In the genomic region with DNA sequence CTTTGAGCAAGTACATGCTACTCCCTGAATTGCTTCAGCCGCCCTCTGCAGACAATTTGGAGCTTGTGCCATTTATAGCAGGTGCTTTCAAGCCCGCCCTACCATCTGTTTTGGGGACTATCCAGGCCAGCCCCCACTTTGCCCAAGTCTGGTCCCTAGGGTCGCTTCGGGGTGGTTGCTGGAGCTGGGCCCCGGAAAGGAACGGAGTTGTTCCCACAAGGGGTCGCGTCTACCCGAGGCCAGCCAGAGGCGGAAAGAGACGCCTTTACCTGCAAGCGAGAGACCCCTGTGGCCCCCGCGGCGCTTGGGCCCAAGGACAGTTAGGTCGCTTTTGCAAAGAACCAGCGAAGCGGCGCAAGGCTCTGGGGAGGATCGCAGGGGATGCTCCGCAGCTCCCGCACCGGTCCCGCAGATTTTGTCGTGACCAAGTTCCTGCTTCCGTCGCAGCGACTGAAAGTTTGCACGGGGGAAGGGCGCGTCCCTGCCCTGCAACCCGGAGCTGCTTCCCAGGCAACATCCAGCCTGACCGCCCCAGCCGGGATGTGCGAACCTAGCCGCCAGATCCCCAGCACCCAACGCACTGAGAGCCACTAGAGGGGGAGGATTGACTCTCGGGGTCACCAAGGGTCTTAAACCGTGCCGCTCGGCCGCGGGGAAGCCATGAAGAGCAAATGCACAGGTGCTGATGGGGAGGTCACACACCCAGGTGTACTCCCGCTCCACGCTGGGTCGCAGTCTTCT, we compare ENCODE assay signal across 8 mouse cellular contexts. TPM values are rescaled to one million over a fixed set of nuclear protein-coding genes. Genes with fewer than 3 reads are reported as not detected.
DNase-seq lines count a peak whose midpoint lies in the region; ATAC-seq and TF ChIP-seq lines count a peak whose summit lies in the region.

A gene (minus strand): TSS at position 542 of the 741 bp plus-strand sequence.

- under 1% methylated on average over 46 of the region's 46 CpGs for WGBS in embryonic facial prominence, embryonic 11.5 days
- 1% methylated on average over 45 of the region's 46 CpGs for WGBS in intestine, postnatal 0 days
- whole genome bisulfite sequencing in liver, adult 2 months = 4% methylated on average over 46 of the region's 46 CpGs
- 1% methylated on average over 46 of the region's 46 CpGs for WGBS in midbrain, embryonic 15.5 days

- H3K9me3 ChIP-seq in embryonic facial prominence, embryonic 11.5 days (replicated peaks; ENCODE audit: control insufficient read depth, low read length) = no peaks in the 10 kb centered on the region
- H3K9me3 ChIP-seq in intestine, postnatal 0 days (ENCODE audit: control insufficient read depth) = no peaks in the 10 kb centered on the region
- no peaks in the 10 kb centered on the region for H3K9me3 ChIP-seq in midbrain, embryonic 15.5 days

- no peaks in the 10 kb centered on the region for H3K79me2 ChIP-seq in liver, adult 2 months (ENCODE audit: control insufficient read depth, insufficient read depth, low read length)

- H3K27ac ChIP-seq in embryonic facial prominence, embryonic 11.5 days (replicated peaks; ENCODE audit: low read depth, low read length) = no peak within 1 kb of the TSS
- no peak within 1 kb of the TSS; the same call in 1 of the 2 replicates for H3K27ac ChIP-seq in intestine, postnatal 0 days (ENCODE audit: low read depth, low read length)
- H3K27ac ChIP-seq in liver, adult 2 months (replicated peaks; ENCODE audit: insufficient read depth, low read depth, low read length) = no peak within 1 kb of the TSS
- no peak within 1 kb of the TSS for H3K27ac ChIP-seq in midbrain, embryonic 15.5 days

- H3K36me3 ChIP-seq in embryonic facial prominence, embryonic 11.5 days (replicated peaks; ENCODE audit: control insufficient read depth, insufficient read depth, low read depth, low read length) = no peaks in the 10 kb centered on the region
- no peaks in the 10 kb centered on the region for H3K36me3 ChIP-seq in intestine, postnatal 0 days (ENCODE audit: control insufficient read depth, insufficient read depth)
- no peaks in the 10 kb centered on the region for H3K36me3 ChIP-seq in liver, adult 2 months (ENCODE audit: control insufficient read depth, insufficient read depth, low read length)
- no peaks in the 10 kb centered on the region for H3K36me3 ChIP-seq in midbrain, embryonic 15.5 days (replicated peaks)

- no peaks in the 10 kb centered on the region for H3K4me1 ChIP-seq in embryonic facial prominence, embryonic 11.5 days (ENCODE audit: control insufficient read depth, insufficient read depth, low read length)
- H3K4me1 ChIP-seq in intestine, postnatal 0 days (replicated peaks; ENCODE audit: control insufficient read depth, insufficient read depth, low read length) = no peaks in the 10 kb centered on the region
- no peaks in the 10 kb centered on the region for H3K4me1 ChIP-seq in liver, adult 2 months (ENCODE audit: control insufficient read depth, insufficient read depth, low read length)
- H3K4me1 ChIP-seq in midbrain, embryonic 15.5 days = peaks cover 12% of the 10 kb centered on the region

- peak within 1 kb of the TSS; percentile 54 for H3K4me3 ChIP-seq in embryonic facial prominence, embryonic 11.5 days (ENCODE audit: low read depth, low read length)
- H3K4me3 ChIP-seq in intestine, postnatal 0 days (ENCODE audit: low read depth, low read length) = peak within 1 kb of the TSS; percentile 61
- H3K4me3 ChIP-seq in liver, adult 2 months (ENCODE audit: insufficient read depth, low read depth, low read length) = peak within 1 kb of the TSS; percentile 64
- H3K4me3 ChIP-seq in midbrain, embryonic 15.5 days = peak within 1 kb of the TSS; percentile 46

- no peak for ATAC-seq in embryonic facial prominence, embryonic 11.5 days (replicated peaks; ENCODE audit: insufficient number of reproducible peaks, low FRiP score, low TSS enrichment, low read depth)
- peak; percentile 59 for ATAC-seq in intestine, postnatal 0 days
- ATAC-seq in midbrain, embryonic 15.5 days (replicated peaks) = peak; percentile 76

- peak within 1 kb of the TSS; percentile 69 for H3K9ac ChIP-seq in embryonic facial prominence, embryonic 11.5 days (replicated peaks; ENCODE audit: low read length)
- H3K9ac ChIP-seq in intestine, postnatal 0 days (ENCODE audit: low read depth, low read length) = peak within 1 kb of the TSS; percentile 67
- peak within 1 kb of the TSS; percentile 36 for H3K9ac ChIP-seq in liver, adult 2 months (ENCODE audit: low read depth, low read length)
- peak within 1 kb of the TSS; percentile 49 for H3K9ac ChIP-seq in midbrain, embryonic 15.5 days

- no peak for TF ChIP-seq POLR2A in liver, adult 2 months (IDR thresholded peaks at IDR 0.05; ENCODE audit: extremely low read depth, insufficient read depth, low read length)

- peak within 1 kb of the TSS; percentile 90 for H3K4me2 ChIP-seq in embryonic facial prominence, embryonic 11.5 days (ENCODE audit: low read depth, low read length)
- H3K4me2 ChIP-seq in intestine, postnatal 0 days (replicated peaks; ENCODE audit: low read depth) = peak within 1 kb of the TSS; percentile 98
- peak within 1 kb of the TSS; percentile 97 for H3K4me2 ChIP-seq in midbrain, embryonic 15.5 days

- H3K27me3 ChIP-seq in embryonic facial prominence, embryonic 11.5 days (ENCODE audit: control insufficient read depth, insufficient read depth, low read length) = peaks cover 8% of the 10 kb centered on the region; the same call in 1 of the 2 replicates
- H3K27me3 ChIP-seq in intestine, postnatal 0 days (replicated peaks; ENCODE audit: control insufficient read depth, insufficient read depth, low read length) = no peaks in the 10 kb centered on the region
- H3K27me3 ChIP-seq in liver, adult 2 months (ENCODE audit: control insufficient read depth, insufficient read depth, low read length) = no peaks in the 10 kb centered on the region
- H3K27me3 ChIP-seq in midbrain, embryonic 15.5 days (replicated peaks) = peaks cover 21% of the 10 kb centered on the region

- TF ChIP-seq CTCF in intestine, postnatal 0 days (IDR thresholded peaks at IDR 0.05; ENCODE audit: low read depth) = peak; percentile 18
- TF ChIP-seq CTCF in liver, adult 2 months (IDR thresholded peaks at IDR 0.05; ENCODE audit: low read depth, low read length) = no peak

- DNase-seq in urinary bladder, adult 18-20 months (ENCODE audit: low spot score in 2 of 2) = peak; percentile 30 to 66
- no peak for DNase-seq in urinary bladder, postnatal 10 days (ENCODE audit: low spot score)
- peak; percentile 40 for DNase-seq in embryonic facial prominence, embryonic 11.5 days (ENCODE audit: low spot score)
- peak; percentile 41 for DNase-seq in heart, adult 8-10 months (ENCODE audit: low spot score)
- no peak for DNase-seq in liver, adult 2 months (ENCODE audit: extremely low read depth, low read depth, low spot score)
- DNase-seq in testis, postnatal 10 days (ENCODE audit: low spot score) = peak; percentile 73

RNA-seq across cellular contexts. Expression of the gene that starts here (rescaled TPM):
- 0.39 and 0.68 TPM in 2 replicates for polyA plus RNA-seq in embryonic facial prominence, embryonic 11.5 days (2014; fragmentation: Nextera tagmentation; extraction: Ambion mirVana)
- 1 to 10 TPM; 3.3 to 5.4 (median 4.3) TPM for total RNA-seq in heart, adult 8-10 months (2022)
- 5.8 and 6.5 TPM in 2 replicates for polyA plus RNA-seq in intestine, postnatal 0 days (2015; fragmentation: Nextera tagmentation; extraction: Ambion mirVana)
- 1.0 TPM in 2 replicates for total RNA-seq in liver, adult 2 months (2014; rRNA removed)
- polyA plus RNA-seq in liver, adult 2 months (2012; rRNA removed) = 0.70 and 0.83 TPM in 2 replicates
- polyA plus RNA-seq in midbrain, embryonic 15.5 days (2015; fragmentation: Nextera tagmentation; extraction: Ambion mirVana) = 1.1 TPM in 2 replicates

Comparison
In these comparisons a context has a peak if more than half of its experiments do, and no peak if none do; other contexts are left out.
1. DNase-seq: peak in urinary bladder, adult 18-20 months (2 of 2), heart, adult 8-10 months (single experiment) and testis, postnatal 10 days (single experiment); none in urinary bladder, postnatal 10 days (single experiment) and liver, adult 2 months (single experiment).
2. Peak in DNase-seq, H3K4me3 ChIP-seq, H3K9ac ChIP-seq and H3K4me2 ChIP-seq in embryonic facial prominence, embryonic 11.5 days; RNA of the gene not detected or under 1 TPM.
3. Peak in every context shown above with its lines, with median percentiles within 50 percentile points of each other: H3K4me2 ChIP-seq, H3K4me3 ChIP-seq and H3K9ac ChIP-seq.